Mouse (Mus musculus) ES-Bruce4 (cell line): ENCODE measurements around the gene Gas7.

Source experiments
- CTCF ChIP-seq: IDR thresholded peaks from one replicate; pipeline ENCODE4 v1.8.1; 2011; ENCODE audit warnings: low read depth, low read length
- POLR2A ChIP-seq: IDR thresholded peaks from one replicate; pipeline ENCODE4 v1.8.1; 2011; ENCODE audit warnings: low read length; ENCODE audit not compliant: insufficient read depth

GRCm38 (mm10) chr11:67712976-67713375 lies 257.7 kb downstream of the Gas7 start:
- TF ChIP-seq POLR2A (no peak), CTCF (no peak)
